19 mouse cellular contexts compared by ENCODE assay signal in genomic region chr16:35055194-35055506, GRCm38 (mm10). TPM values are rescaled to one million over a fixed set of nuclear protein-coding genes. Genes with fewer than 3 reads are reported as not detected.
DNase-seq lines count a peak whose midpoint lies in the region; ATAC-seq and TF ChIP-seq lines count a peak whose summit lies in the region.
"Had no signal": no experiment of that assay in that cellular context is flagged by ENCODE, and none has a peak within 500 bp of the region (broad histone marks: within the 10 kb centered on the region; RNA-seq: fewer than 3 reads in every experiment).

No protein-coding gene starts in this region.

- ATAC-seq in liver, postnatal 0 days, result no peak
- ATAC-seq: CD4-positive, CD25-positive, alpha-beta regulatory T cell, adult 4 months; forebrain, postnatal 0 days; intestine, postnatal 0 days had no signal

- H3K4me3 ChIP-seq in liver, adult 2 months (ENCODE audit: insufficient read depth, low read depth, low read length), result no peak overlapping the region
- H3K4me3 ChIP-seq in bone marrow macrophage, adult 2 months (ENCODE audit: insufficient read depth, low read length), result no peak overlapping the region
- no peak overlapping the region for H3K4me3 ChIP-seq in liver, postnatal 0 days (ENCODE audit: low read depth, low read length)
- no peak overlapping the region for H3K4me3 ChIP-seq in cerebellum, adult 2 months (replicated peaks; ENCODE audit: insufficient read depth, low read depth, low read length)
- H3K4me3 ChIP-seq: erythroblast, embryonic 14.5 days; hindbrain, embryonic 15.5 days; midbrain, embryonic 12.5 days; stomach, embryonic 15.5 days had no signal

- WGBS in liver, adult 2 months, result 18% methylated on average over 1 of the region's 1 CpGs
- WGBS in liver, postnatal 0 days (ENCODE audit: insufficient replicate concordance), result 29% methylated on average over 1 of the region's 1 CpGs
- WGBS in cerebellum, adult 2 months, result 84% methylated on average over 1 of the region's 1 CpGs

- no peak for TF ChIP-seq POLR2A in liver, adult 2 months (IDR thresholded peaks at IDR 0.05; ENCODE audit: extremely low read depth, insufficient read depth, low read length)
- no peak for TF ChIP-seq POLR2A in bone marrow macrophage, adult 2 months (IDR thresholded peaks at IDR 0.05; ENCODE audit: borderline replicate concordance, low read depth, low read length)
- no peak for TF ChIP-seq POLR2A in cerebellum, adult 2 months (IDR thresholded peaks at IDR 0.05; ENCODE audit: borderline replicate concordance, insufficient read depth, low read length)

- H3K9me3 ChIP-seq in liver, postnatal 0 days (ENCODE audit: low read length), result no peaks in the 10 kb centered on the region
- H3K9me3 ChIP-seq: hindbrain, embryonic 15.5 days; midbrain, embryonic 12.5 days; stomach, embryonic 15.5 days had no signal

- H3K27me3 ChIP-seq in liver, adult 2 months (ENCODE audit: control insufficient read depth, insufficient read depth, low read length), result no peaks in the 10 kb centered on the region
- H3K27me3 ChIP-seq in liver, postnatal 0 days (ENCODE audit: insufficient read depth, low read length), result no peaks in the 10 kb centered on the region
- no peaks in the 10 kb centered on the region for H3K27me3 ChIP-seq in cerebellum, adult 2 months (ENCODE audit: control insufficient read depth, insufficient read depth, low read length)
- H3K27me3 ChIP-seq: hindbrain, embryonic 15.5 days; stomach, embryonic 15.5 days had no signal

- DNase-seq in liver, adult 2 months (ENCODE audit: extremely low read depth, low read depth, low spot score), result peak; percentile 64
- no peak for DNase-seq in liver
- DNase-seq in adipocyte (ENCODE audit: low spot score), result peak; percentile 55
- DNase-seq in liver, postnatal 0 days, result no peak
- DNase-seq in ovary, postnatal 10 days (ENCODE audit: low spot score), result no peak
- no peak for DNase-seq in cerebellum, adult 2 months
- DNase-seq: adrenal gland, adult 2 months; cerebellum, adult 11-12 months; forebrain, postnatal 0 days; gastrocnemius, postnatal 36 days; layer of hippocampus, postnatal 36 days had no signal

- H3K27ac ChIP-seq in liver, adult 2 months (replicated peaks; ENCODE audit: insufficient read depth, low read depth, low read length), result 0 out of 2 replicates have a peak overlapping the region, but pooled peaks have one; percentile 0
- H3K27ac ChIP-seq in bone marrow macrophage, adult 2 months (ENCODE audit: insufficient read depth, low read depth, low read length), result peak overlapping the region; percentile 52
- H3K27ac ChIP-seq in liver, postnatal 0 days (ENCODE audit: low read depth), result peak overlapping the region; percentile 76
- no peak overlapping the region for H3K27ac ChIP-seq in cerebellum, adult 2 months (ENCODE audit: insufficient read depth, low read length)
- H3K27ac ChIP-seq: hindbrain, embryonic 15.5 days; midbrain, embryonic 12.5 days; stomach, embryonic 15.5 days had no signal

- H3K9ac ChIP-seq in liver, adult 2 months (ENCODE audit: low read depth, low read length), result no peak overlapping the region
- H3K9ac ChIP-seq in liver, postnatal 0 days (replicated peaks), result no peak overlapping the region
- H3K9ac ChIP-seq: forebrain, postnatal 0 days; hindbrain, embryonic 15.5 days; midbrain, embryonic 12.5 days; stomach, embryonic 15.5 days had no signal

- no peak overlapping the region for H3K4me2 ChIP-seq in liver, postnatal 0 days (ENCODE audit: low read depth, low read length)
- H3K4me2 ChIP-seq: heart, embryonic 11.5 days; hindbrain, embryonic 15.5 days; midbrain, embryonic 12.5 days; stomach, embryonic 15.5 days had no signal

- H3K36me3 ChIP-seq in liver, adult 2 months (ENCODE audit: control insufficient read depth, insufficient read depth, low read length), result peaks cover 3% of the 10 kb centered on the region; the same call in 1 of the 2 replicates
- H3K36me3 ChIP-seq in liver, postnatal 0 days (replicated peaks; ENCODE audit: insufficient read depth, low read length), result peaks cover 7% of the 10 kb centered on the region
- H3K36me3 ChIP-seq: hindbrain, embryonic 15.5 days; stomach, embryonic 15.5 days had no signal

- TF ChIP-seq CTCF in liver, adult 2 months (IDR thresholded peaks at IDR 0.05; ENCODE audit: low read depth, low read length), result no peak
- TF ChIP-seq CTCF in bone marrow macrophage, adult 2 months (IDR thresholded peaks at IDR 0.05; ENCODE audit: low read depth, low read length), result no peak
- TF ChIP-seq CTCF in liver, postnatal 0 days (IDR thresholded peaks at IDR 0.05; ENCODE audit: low read depth), result no peak
- no peak for TF ChIP-seq CTCF in cerebellum, adult 2 months (IDR thresholded peaks at IDR 0.05; ENCODE audit: borderline replicate concordance, insufficient read depth, low read depth, low read length)

- no peaks in the 10 kb centered on the region; the same call in 1 of the 2 replicates for H3K79me2 ChIP-seq in liver, adult 2 months (ENCODE audit: control insufficient read depth, insufficient read depth, low read length)

- H3K4me1 ChIP-seq in liver, adult 2 months (ENCODE audit: control insufficient read depth, insufficient read depth, low read length), result peaks cover 8% of the 10 kb centered on the region
- peaks cover 22% of the 10 kb centered on the region for H3K4me1 ChIP-seq in bone marrow macrophage, adult 2 months (ENCODE audit: control insufficient read depth, insufficient read depth, low read length)
- peaks cover 31% of the 10 kb centered on the region for H3K4me1 ChIP-seq in liver, postnatal 0 days (ENCODE audit: insufficient read depth)
- H3K4me1 ChIP-seq in cerebellum, adult 2 months (ENCODE audit: control insufficient read depth, insufficient read depth, low read length), result peaks cover 5% of the 10 kb centered on the region
- H3K4me1 ChIP-seq: stomach, embryonic 15.5 days had no signal

- TF ChIP-seq EP300 in liver, postnatal 0 days (IDR thresholded peaks at IDR 0.05; ENCODE audit: low read depth), result no peak

RNA-seq across cellular contexts. Expression of gene Hacd2, which starts 32.9 kb away (rescaled TPM):
- total RNA-seq in liver, adult 2 months (2014; rRNA removed), result 19.8 and 23.8 TPM in 2 replicates
- 70.7 and 88.9 TPM in 2 replicates for polyA plus RNA-seq in liver, adult 2 months (2012; rRNA removed)
- polyA plus RNA-seq in bone marrow macrophage, adult 2 months (2012; ENCODE audit: insufficient read depth, insufficient read length, missing spikeins), result 25.6 and 32.6 TPM in 2 replicates
- 138 and 154 TPM in 2 replicates for polyA plus RNA-seq in liver, postnatal 0 days (2015; fragmentation: Nextera tagmentation; extraction: Ambion mirVana)
- 33.1 and 37.8 TPM in 2 replicates for polyA plus RNA-seq in cerebellum, adult 2 months (2012; rRNA removed)

Comparison
In these comparisons a context has a peak if more than half of its experiments do, and no peak if none do; other contexts are left out.
1. DNase-seq: peak in liver, adult 2 months (single experiment) and adipocyte (single experiment); none in liver (single experiment), liver, postnatal 0 days (single experiment), ovary, postnatal 10 days (single experiment) and cerebellum, adult 2 months (0 of 2).